Mouse (Mus musculus) neural tube, embryonic 12.5 days (tissue): ENCODE measurements around the gene Nubp1. TPM values are rescaled to one million over a fixed set of nuclear protein-coding genes. Genes with fewer than 3 reads are reported as not detected.

Experiments
- ATAC-seq: fragments of 200-750 bp; cut with Nextera tagmentation; 2 replicates; pipeline ENCODE4 v1.8.0; 2017; ENCODE audit warnings: low read depth, mild to moderate bottlenecking, moderate TSS enrichment, moderate library complexity; ENCODE audit not compliant: low FRiP score
- H3K27ac ChIP-seq: fragments of 300-500 bp; sonication (generic); 2 replicates; pipeline ENCODE4 v1.5.1; 2016
- H3K27me3 ChIP-seq: fragments of 300-500 bp; sonication (generic); replicated peaks from 2 replicates; pipeline ENCODE4 v1.6.1; 2016; ENCODE audit warnings: mild to moderate bottlenecking
- H3K36me3 ChIP-seq: fragments of 300-500 bp; sonication (generic); 2 replicates; pipeline ENCODE4 v1.6.1; 2016; ENCODE audit warnings: mild to moderate bottlenecking
- H3K4me1 ChIP-seq: fragments of 300-500 bp; sonication (generic); 2 replicates; pipeline ENCODE4 v1.6.1; 2016
- H3K4me2 ChIP-seq: fragments of 300-500 bp; sonication (generic); replicated peaks from 2 replicates; pipeline ENCODE4 v1.6.1; 2016; ENCODE audit warnings: mild to moderate bottlenecking
- H3K4me3 ChIP-seq: fragments of 300-500 bp; sonication (generic); 2 replicates; pipeline ENCODE4 v1.5.1; 2016
- H3K9ac ChIP-seq: fragments of 300-500 bp; sonication (generic); 2 replicates; pipeline ENCODE4 v1.6.1; 2016; ENCODE audit warnings: mild to moderate bottlenecking
- H3K9me3 ChIP-seq: fragments of 300-500 bp; sonication (generic); 2 replicates; pipeline ENCODE4 v1.6.1; 2016; ENCODE audit warnings: mild to moderate bottlenecking
- WGBS: fragments of 180-500 bp; shearing (Covaris S2); methylation state at CpG from one replicate; pipeline ENCODE4 v1.1.7; 2016; 5-methylcytosine and 5-hydroxymethylcytosine counted together
- polyA plus RNA-seq: library from polyadenylated mRNA; unstranded; fragments of >200 nt; fragmentation: Nextera tagmentation; extraction: Ambion mirVana; gene quantifications from 2 replicates; pipeline ENCODE4 v1.2.1, GENCODE M21; 2016

Nubp1 gene
- polyA plus RNA-seq, 1 experiment from 2014 or later, result 55.5 TPM

GRCm38 (mm10) chr16:10384544-10384943, 27.2 kb upstream of the Nubp1 start:
- WGBS, result 65% methylated on average over 3 of the region's 3 CpGs
- Histone ChIP-seq H3K27me3 (no peaks in the 10 kb centered on the region), H3K4me3 (no peak overlapping the region), H3K4me2 (peak overlapping the region; percentile 41; the same call in 1 of the 2 replicates), H3K27ac (no peak overlapping the region), H3K4me1 (no peaks in the 10 kb centered on the region), H3K9ac (no peak overlapping the region), H3K36me3 (no peaks in the 10 kb centered on the region), H3K9me3 (no peaks in the 10 kb centered on the region)
- no peak for ATAC-seq

GRCm38 (mm10) chr16:10385261-10385660, 26.5 kb upstream of the Nubp1 start:
- no peaks in the 10 kb centered on the region for H3K36me3 ChIP-seq
- H3K4me2 ChIP-seq, result no peak overlapping the region
- WGBS, result 84% methylated on average over 12 of the region's 12 CpGs
- ATAC-seq, result no peak
- H3K27ac ChIP-seq, result no peak overlapping the region
- no peaks in the 10 kb centered on the region for H3K4me1 ChIP-seq
- H3K4me3 ChIP-seq, result no peak overlapping the region
- no peaks in the 10 kb centered on the region for H3K27me3 ChIP-seq
- no peak overlapping the region for H3K9ac ChIP-seq
- H3K9me3 ChIP-seq, result no peaks in the 10 kb centered on the region

DNA sequence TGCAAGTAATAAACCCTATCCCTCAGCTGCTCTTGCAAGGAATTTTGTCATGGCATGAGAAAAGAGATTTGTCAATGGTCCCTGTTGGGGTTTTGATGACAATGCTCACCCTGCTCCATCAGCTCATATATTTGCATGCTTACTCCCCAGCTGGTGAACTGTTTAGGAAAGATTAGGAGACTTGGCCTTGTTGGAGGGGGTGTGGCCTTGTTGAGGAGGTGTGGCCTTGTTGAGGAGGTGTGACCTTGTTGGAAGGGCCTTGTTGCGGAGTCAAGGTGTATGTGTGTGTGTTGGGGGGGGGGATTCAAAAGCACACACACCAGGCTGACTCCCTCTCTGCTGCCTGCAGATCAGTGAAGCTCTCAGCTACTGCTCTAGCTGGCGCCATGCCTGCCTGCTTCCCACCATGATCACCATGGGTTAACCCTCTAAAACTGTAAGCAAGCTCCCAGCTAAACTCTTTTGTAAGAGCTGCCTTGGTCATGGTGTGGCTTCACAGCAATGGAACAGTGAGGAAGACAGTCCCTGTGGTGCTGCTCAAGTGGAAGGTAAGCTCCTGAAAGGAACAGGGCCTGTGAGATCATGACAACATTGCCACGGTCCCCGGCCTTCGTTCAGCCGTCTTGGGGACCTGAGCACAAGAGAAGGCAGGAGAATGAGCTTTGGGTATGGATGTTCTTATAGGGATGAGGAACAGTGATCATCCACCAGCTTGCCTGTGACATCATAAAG, 22.9 kb upstream of the Nubp1 start:
- no peak for ATAC-seq
- Histone ChIP-seq H3K9ac (no peak overlapping the region), H3K27me3 (no peaks in the 10 kb centered on the region), H3K4me1 (no peaks in the 10 kb centered on the region), H3K36me3 (no peaks in the 10 kb centered on the region), H3K4me2 (no peak overlapping the region), H3K4me3 (no peak overlapping the region), H3K27ac (no peak overlapping the region), H3K9me3 (no peaks in the 10 kb centered on the region)
- 92% methylated on average over 6 of the region's 6 CpGs for WGBS

DNA sequence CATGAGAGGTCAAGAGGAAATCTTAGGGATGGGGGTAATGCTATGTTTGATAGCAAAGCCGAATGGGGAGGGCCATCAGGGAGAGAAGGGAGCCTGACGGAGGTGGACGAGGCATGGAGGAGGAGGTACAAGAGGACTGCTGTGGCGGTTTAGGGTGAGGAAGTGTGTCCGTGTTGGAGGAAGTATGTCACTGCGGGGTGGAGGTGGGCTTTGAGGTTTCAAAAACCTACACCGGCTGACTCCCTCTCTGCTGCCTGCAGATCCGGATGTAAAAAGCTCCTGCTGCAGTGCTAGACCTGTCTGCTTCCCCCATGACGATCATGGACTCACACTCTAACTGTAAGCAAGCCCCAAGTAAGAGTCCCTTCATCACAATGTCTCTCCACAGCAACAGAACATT, 19.2 kb upstream of the Nubp1 start:
- Histone ChIP-seq H3K9ac (no peak overlapping the region), H3K9me3 (no peaks in the 10 kb centered on the region), H3K36me3 (no peaks in the 10 kb centered on the region), H3K4me1 (no peaks in the 10 kb centered on the region), H3K27me3 (no peaks in the 10 kb centered on the region), H3K4me3 (no peak overlapping the region), H3K27ac (no peak overlapping the region), H3K4me2 (no peak overlapping the region)
- no peak for ATAC-seq
- 88% methylated on average over 9 of the region's 9 CpGs for WGBS

GRCm38 (mm10) chr16:10394699-10395540, 16.8 kb upstream of the Nubp1 start, which contains the start of gene Tekt5:
Gene Tekt5, minus strand, starts transcription at chr16:10395490.
- peak within 1 kb of the TSS; percentile 36; the same call in 1 of the 2 replicates for H3K9ac ChIP-seq
- H3K36me3 ChIP-seq, result no peaks in the 10 kb centered on the region
- H3K27me3 ChIP-seq, result no peaks in the 10 kb centered on the region
- H3K4me1 ChIP-seq, result no peaks in the 10 kb centered on the region
- peak within 1 kb of the TSS; percentile 18 for H3K4me3 ChIP-seq
- H3K27ac ChIP-seq, result no peak within 1 kb of the TSS
- WGBS, result 7% methylated on average over 37 of the region's 37 CpGs
- H3K4me2 ChIP-seq, result peak within 1 kb of the TSS; percentile 56
- ATAC-seq, result 0 out of 2 replicates have a peak, but pooled peaks have one; percentile 25
- no peaks in the 10 kb centered on the region for H3K9me3 ChIP-seq

GRCm38 (mm10) chr16:10398755-10399154, 13.0 kb upstream of the Nubp1 start:
- no peaks in the 10 kb centered on the region for H3K9me3 ChIP-seq
- H3K4me1 ChIP-seq, result no peaks in the 10 kb centered on the region
- no peak overlapping the region for H3K4me2 ChIP-seq
- no peak; the same call in 1 of the 2 replicates for ATAC-seq
- no peaks in the 10 kb centered on the region for H3K27me3 ChIP-seq
- 78% methylated on average over 5 of the region's 5 CpGs for WGBS
- no peak overlapping the region for H3K27ac ChIP-seq
- no peak overlapping the region for H3K9ac ChIP-seq
- H3K4me3 ChIP-seq, result no peak overlapping the region
- no peaks in the 10 kb centered on the region for H3K36me3 ChIP-seq

DNA sequence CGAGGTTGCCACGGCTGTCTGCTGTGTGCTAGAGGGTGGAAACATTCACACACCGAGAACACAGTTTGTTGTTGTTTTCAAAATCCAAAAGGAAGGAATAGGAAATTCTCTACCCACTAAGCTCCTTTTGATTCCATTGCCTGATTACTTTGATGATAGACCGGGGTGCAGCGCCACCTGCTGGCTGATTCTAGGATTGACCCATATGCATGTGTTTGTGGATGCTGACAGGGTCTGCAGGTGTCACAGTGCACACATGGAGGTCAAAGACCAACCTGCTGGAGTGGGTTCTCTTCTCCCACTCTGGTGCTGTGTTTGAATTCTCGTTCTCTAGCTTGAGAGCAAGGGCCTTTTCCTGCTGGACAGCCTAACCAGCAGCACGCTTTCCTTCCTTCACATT, 12.6 kb upstream of the Nubp1 start:
- no peak overlapping the region for H3K9ac ChIP-seq
- H3K4me1 ChIP-seq, result no peaks in the 10 kb centered on the region
- H3K27ac ChIP-seq, result no peak overlapping the region
- H3K27me3 ChIP-seq, result no peaks in the 10 kb centered on the region
- 34% methylated on average over 7 of the region's 7 CpGs for WGBS
- H3K4me2 ChIP-seq, result no peak overlapping the region
- no peaks in the 10 kb centered on the region for H3K36me3 ChIP-seq
- no peak; the same call in 1 of the 2 replicates for ATAC-seq
- no peak overlapping the region for H3K4me3 ChIP-seq
- no peaks in the 10 kb centered on the region for H3K9me3 ChIP-seq

- WGBS, result 83% methylated on average over 6 of the region's 6 CpGs
- Histone ChIP-seq H3K36me3 (peaks cover 68% of the 10 kb centered on the region), H3K4me2 (no peak overlapping the region), H3K4me1 (peaks cover 7% of the 10 kb centered on the region; the same call in 1 of the 2 replicates), H3K27me3 (no peaks in the 10 kb centered on the region), H3K27ac (no peak overlapping the region), H3K4me3 (no peak overlapping the region), H3K9ac (no peak overlapping the region), H3K9me3 (no peaks in the 10 kb centered on the region)
- ATAC-seq, result no peak
Measured at GRCm38 (mm10) chr16:10415976-10416375, 4.2 kb downstream of the Nubp1 start.

DNA sequence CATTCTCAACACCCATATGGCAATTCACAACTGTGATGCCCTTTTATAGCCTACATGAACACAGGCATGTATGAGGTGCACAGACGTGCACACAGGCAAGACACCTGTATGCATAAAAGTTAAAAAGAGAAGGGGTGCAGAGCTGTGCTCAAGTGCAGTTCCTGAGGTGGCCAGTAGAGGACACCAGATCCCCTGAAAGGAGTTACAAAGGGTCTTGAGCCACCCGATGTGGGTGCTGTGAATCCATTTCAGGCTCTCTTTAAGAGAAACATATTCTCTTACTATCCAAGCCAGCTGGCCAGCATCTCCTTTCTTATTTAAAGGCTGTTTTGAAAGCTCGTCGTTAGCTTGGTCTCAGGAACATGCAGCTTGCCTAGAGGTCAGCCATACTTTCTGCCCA, 5.1 kb downstream of the Nubp1 start:
- no peak for ATAC-seq
- no peaks in the 10 kb centered on the region for H3K27me3 ChIP-seq
- no peak overlapping the region for H3K9ac ChIP-seq
- no peak overlapping the region for H3K4me3 ChIP-seq
- peaks cover 77% of the 10 kb centered on the region for H3K36me3 ChIP-seq
- no peak overlapping the region for H3K27ac ChIP-seq
- peaks cover 7% of the 10 kb centered on the region; the same call in 1 of the 2 replicates for H3K4me1 ChIP-seq
- no peaks in the 10 kb centered on the region for H3K9me3 ChIP-seq
- no peak overlapping the region for H3K4me2 ChIP-seq
- WGBS, result 96% methylated on average over 4 of the region's 4 CpGs

GRCm38 (mm10) chr16:10417723-10418259, 6.0 kb downstream of the Nubp1 start:
- Histone ChIP-seq H3K4me3 (no peak overlapping the region), H3K36me3 (peaks cover 87% of the 10 kb centered on the region), H3K4me1 (peaks cover under 1% of the 10 kb centered on the region; the same call in 1 of the 2 replicates), H3K4me2 (no peak overlapping the region), H3K27ac (no peak overlapping the region), H3K27me3 (no peaks in the 10 kb centered on the region), H3K9ac (no peak overlapping the region), H3K9me3 (no peaks in the 10 kb centered on the region)
- 94% methylated on average over 9 of the region's 9 CpGs for WGBS
- ATAC-seq, result no peak

DNA sequence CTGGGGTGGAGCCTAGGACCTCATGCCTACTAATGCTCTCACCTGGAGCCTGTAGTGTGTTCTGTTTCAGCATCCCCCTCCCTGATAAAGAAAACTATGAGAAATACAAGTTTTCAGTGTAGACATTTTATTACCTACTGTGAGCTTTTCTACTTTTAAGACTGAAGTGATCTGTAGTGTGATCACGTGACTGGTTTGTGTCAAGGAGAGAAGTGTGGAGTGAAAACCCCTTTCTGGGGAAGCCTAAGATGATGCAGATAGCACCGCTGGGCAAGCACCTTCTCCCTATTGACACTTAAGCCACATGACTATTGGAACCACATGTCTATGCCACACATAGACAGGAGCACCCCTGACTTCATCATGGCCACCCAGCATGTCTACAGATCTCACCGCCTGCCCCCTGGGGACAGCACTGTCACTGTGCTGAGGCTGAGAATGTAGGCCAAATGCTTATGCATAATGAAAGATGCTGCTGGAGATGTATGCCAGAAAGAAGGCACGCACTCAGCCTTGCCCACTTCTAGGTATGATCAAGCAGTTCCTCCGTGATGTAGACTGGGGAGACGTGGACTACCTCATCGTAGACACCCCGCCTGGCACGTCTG, 8.8 kb downstream of the Nubp1 start:
- no peak for ATAC-seq
- H3K9me3 ChIP-seq, result no peaks in the 10 kb centered on the region
- no peak overlapping the region for H3K4me2 ChIP-seq
- H3K9ac ChIP-seq, result no peak overlapping the region
- H3K4me1 ChIP-seq, result no peaks in the 10 kb centered on the region
- peaks cover 91% of the 10 kb centered on the region for H3K36me3 ChIP-seq
- no peak overlapping the region for H3K4me3 ChIP-seq
- H3K27ac ChIP-seq, result no peak overlapping the region
- 93% methylated on average over 9 of the region's 9 CpGs for WGBS
- H3K27me3 ChIP-seq, result no peaks in the 10 kb centered on the region

- H3K27ac ChIP-seq, result no peak overlapping the region
- no peaks in the 10 kb centered on the region for H3K27me3 ChIP-seq
- peaks cover 11% of the 10 kb centered on the region for H3K36me3 ChIP-seq
- ATAC-seq, result no peak
- H3K4me1 ChIP-seq, result no peaks in the 10 kb centered on the region
- no peak overlapping the region for H3K9ac ChIP-seq
- 75% methylated on average over 1 of the region's 1 CpGs for WGBS
- H3K9me3 ChIP-seq, result no peaks in the 10 kb centered on the region
- no peak overlapping the region for H3K4me3 ChIP-seq
- H3K4me2 ChIP-seq, result no peak overlapping the region
Measured at GRCm38 (mm10) chr16:10431911-10432310, 20.2 kb downstream of the Nubp1 start.
